Mouse (Mus musculus) neural tube, embryonic 13.5 days (tissue): ENCODE results near the gene Ocel1. TPM values are rescaled to one million over a fixed set of nuclear protein-coding genes. Genes with fewer than 3 reads are reported as not detected.

Experiments used
- ATAC-seq: fragments of 200-750 bp; cut with Nextera tagmentation; 2 replicates; pipeline ENCODE4 v1.8.0; 2017; ENCODE audit warnings: low read depth, mild to moderate bottlenecking, moderate TSS enrichment, moderate library complexity
- H3K27ac ChIP-seq: fragments of 300-500 bp; sonication (generic); replicated peaks from 2 replicates; pipeline ENCODE4 v1.5.1; 2015; ENCODE audit warnings: moderate library complexity, mild to moderate bottlenecking, inconsistent platforms
- H3K27me3 ChIP-seq: fragments of 300-500 bp; sonication (generic); 2 replicates; pipeline ENCODE4 v1.6.1; 2015; ENCODE audit warnings: mild to moderate bottlenecking, inconsistent platforms
- H3K36me3 ChIP-seq: fragments of 300-500 bp; sonication (generic); 2 replicates; pipeline ENCODE4 v1.6.1; 2015; ENCODE audit warnings: mild to moderate bottlenecking, inconsistent platforms
- H3K4me1 ChIP-seq: fragments of 300-500 bp; sonication (generic); replicated peaks from 2 replicates; pipeline ENCODE4 v1.6.1; 2015; ENCODE audit warnings: inconsistent platforms
- H3K4me2 ChIP-seq: fragments of 300-500 bp; sonication (generic); 2 replicates; pipeline ENCODE4 v1.6.1; 2015; ENCODE audit warnings: inconsistent platforms, mild to moderate bottlenecking, moderate library complexity
- H3K4me3 ChIP-seq: fragments of 300-500 bp; sonication (generic); 2 replicates; pipeline ENCODE4 v1.5.1; 2015; ENCODE audit warnings: mild to moderate bottlenecking, inconsistent platforms
- H3K9ac ChIP-seq: fragments of 300-500 bp; sonication (generic); 2 replicates; pipeline ENCODE4 v1.6.1; 2015; ENCODE audit warnings: moderate library complexity, mild to moderate bottlenecking, inconsistent platforms
- H3K9me3 ChIP-seq: fragments of 300-500 bp; sonication (generic); 2 replicates; pipeline ENCODE4 v1.6.1; 2016; ENCODE audit warnings: inconsistent platforms
- WGBS: fragments of 180-500 bp; shearing (Covaris S2); methylation state at CpG from one replicate; pipeline ENCODE4 v1.1.7; 2015; 5-methylcytosine and 5-hydroxymethylcytosine counted together
- polyA plus RNA-seq: library from polyadenylated mRNA; unstranded; fragments of >200 nt; fragmentation: Nextera tagmentation; extraction: Ambion mirVana; gene quantifications from 2 replicates; pipeline ENCODE4 v1.2.1, GENCODE M21; 2015

Ocel1 gene
- polyA plus RNA-seq, 1 experiment from 2014 or later = 6.0 TPM

- Histone ChIP-seq H3K4me1 (peaks cover 8% of the 10 kb centered on the region), H3K36me3 (peaks cover 24% of the 10 kb centered on the region), H3K9me3 (no peaks in the 10 kb centered on the region), H3K27me3 (no peaks in the 10 kb centered on the region), H3K27ac (peak within 1 kb of the TSS; percentile 64), H3K4me3 (peak within 1 kb of the TSS; percentile 83), H3K9ac (peak within 1 kb of the TSS; percentile 82), H3K4me2 (peak within 1 kb of the TSS; percentile 74)
- ATAC-seq = peak; percentile 98
- under 1% methylated on average over 34 of the region's 34 CpGs for WGBS
These were observed 25.7 kb downstream of the Ocel1 start, which contains the start of gene Babam1 for GRCm38 (mm10) chr8:71396639-71397305. Gene Babam1 (plus strand): TSS chr8:71396861.

- no peak overlapping the region for H3K27ac ChIP-seq
- H3K27me3 ChIP-seq = no peaks in the 10 kb centered on the region
- H3K36me3 ChIP-seq = peaks cover 24% of the 10 kb centered on the region
- H3K9me3 ChIP-seq = no peaks in the 10 kb centered on the region
- no peak for ATAC-seq
- peaks cover 8% of the 10 kb centered on the region for H3K4me1 ChIP-seq
- peak overlapping the region; percentile 83 for H3K4me3 ChIP-seq
- 93% methylated on average over 12 of the region's 12 CpGs for WGBS
- H3K4me2 ChIP-seq = peak overlapping the region; percentile 74
- peak overlapping the region; percentile 82 for H3K9ac ChIP-seq
These were observed 26.6 kb downstream of the Ocel1 start for GRCm38 (mm10) chr8:71397701-71398100.

- Histone ChIP-seq H3K4me1 (peaks cover 16% of the 10 kb centered on the region), H3K4me3 (no peak overlapping the region), H3K27me3 (no peaks in the 10 kb centered on the region), H3K36me3 (peaks cover 24% of the 10 kb centered on the region), H3K9ac (no peak overlapping the region), H3K27ac (no peak overlapping the region), H3K9me3 (no peaks in the 10 kb centered on the region), H3K4me2 (no peak overlapping the region)
- WGBS = 99% methylated on average over 2 of the region's 2 CpGs
- ATAC-seq = no peak
These were observed 29.7 kb downstream of the Ocel1 start for GRCm38 (mm10) chr8:71400826-71401225.

GRCm38 (mm10) chr8:71401454-71401853 is 30.4 kb downstream of the Ocel1 start:
- no peak overlapping the region for H3K4me3 ChIP-seq
- peaks cover 23% of the 10 kb centered on the region for H3K4me1 ChIP-seq
- ATAC-seq = no peak
- no peak overlapping the region for H3K9ac ChIP-seq
- no peak overlapping the region for H3K4me2 ChIP-seq
- H3K27ac ChIP-seq = no peak overlapping the region
- H3K9me3 ChIP-seq = no peaks in the 10 kb centered on the region
- H3K36me3 ChIP-seq = peaks cover 24% of the 10 kb centered on the region
- H3K27me3 ChIP-seq = no peaks in the 10 kb centered on the region

- Histone ChIP-seq H3K4me3 (no peak overlapping the region), H3K9ac (no peak overlapping the region), H3K4me2 (no peak overlapping the region), H3K27me3 (no peaks in the 10 kb centered on the region), H3K9me3 (no peaks in the 10 kb centered on the region), H3K4me1 (peaks cover 28% of the 10 kb centered on the region), H3K36me3 (peaks cover 24% of the 10 kb centered on the region), H3K27ac (no peak overlapping the region)
- 85% methylated on average over 9 of the region's 9 CpGs for WGBS
- no peak for ATAC-seq
These were observed 31.4 kb downstream of the Ocel1 start for GRCm38 (mm10) chr8:71402446-71402964.

GRCm38 (mm10) chr8:71403107-71403885 is 32.2 kb downstream of the Ocel1 start:
- no peak overlapping the region for H3K9ac ChIP-seq

GRCm38 (mm10) chr8:71404011-71404410 is 32.9 kb downstream of the Ocel1 start:
- Histone ChIP-seq H3K9me3 (no peaks in the 10 kb centered on the region), H3K36me3 (peaks cover 19% of the 10 kb centered on the region), H3K27me3 (no peaks in the 10 kb centered on the region), H3K9ac (no peak overlapping the region), H3K4me1 (peaks cover 24% of the 10 kb centered on the region), H3K27ac (no peak overlapping the region), H3K4me3 (no peak overlapping the region), H3K4me2 (no peak overlapping the region)
- no peak for ATAC-seq
- WGBS = 91% methylated on average over 8 of the region's 8 CpGs

More at GRCm38 (mm10) chr8:71403107-71403885, 32.2 kb downstream of the Ocel1 start:
- peaks cover 21% of the 10 kb centered on the region for H3K36me3 ChIP-seq
- no peak overlapping the region for H3K4me2 ChIP-seq
- H3K4me1 ChIP-seq = peaks cover 24% of the 10 kb centered on the region
- no peak for ATAC-seq
- no peak overlapping the region for H3K4me3 ChIP-seq
- H3K9me3 ChIP-seq = no peaks in the 10 kb centered on the region
- H3K27me3 ChIP-seq = no peaks in the 10 kb centered on the region
- H3K27ac ChIP-seq = no peak overlapping the region
- 85% methylated on average over 6 of the region's 6 CpGs for WGBS

GRCm38 (mm10) chr8:71404951-71405351 is 33.9 kb downstream of the Ocel1 start:
- peaks cover 10% of the 10 kb centered on the region for H3K36me3 ChIP-seq
- WGBS = 86% methylated on average over 9 of the region's 9 CpGs
- no peak overlapping the region for H3K27ac ChIP-seq
- H3K9me3 ChIP-seq = no peaks in the 10 kb centered on the region
- peaks cover 24% of the 10 kb centered on the region for H3K4me1 ChIP-seq
- no peak for ATAC-seq
- no peak overlapping the region for H3K9ac ChIP-seq
- no peaks in the 10 kb centered on the region for H3K27me3 ChIP-seq
- H3K4me2 ChIP-seq = peak overlapping the region; percentile 82; the same call in 1 of the 2 replicates
- no peak overlapping the region for H3K4me3 ChIP-seq

- Histone ChIP-seq H3K4me1 (peaks cover 24% of the 10 kb centered on the region), H3K9ac (peak within 1 kb of the TSS; percentile 60), H3K36me3 (peaks cover 8% of the 10 kb centered on the region), H3K27ac (0 out of 2 replicates have a peak within 1 kb of the TSS, but pooled peaks have one; percentile 28), H3K27me3 (no peaks in the 10 kb centered on the region), H3K4me3 (peak within 1 kb of the TSS; percentile 42), H3K4me2 (peak within 1 kb of the TSS; percentile 82), H3K9me3 (no peaks in the 10 kb centered on the region)
- ATAC-seq = peak; percentile 85
- 17% methylated on average over 33 of the region's 33 CpGs for WGBS
These were observed 34.5 kb downstream of the Ocel1 start, which contains the start of gene Ankle1 for GRCm38 (mm10) chr8:71405401-71406098. Gene Ankle1 (plus strand): TSS chr8:71406010.

GRCm38 (mm10) chr8:71406099-71407015 is 35.3 kb downstream of the Ocel1 start:
- WGBS = under 1% methylated on average over 55 of the region's 55 CpGs
- H3K27me3 ChIP-seq = no peaks in the 10 kb centered on the region
- H3K9ac ChIP-seq = peak overlapping the region; percentile 60
- H3K27ac ChIP-seq = no peak overlapping the region
- ATAC-seq = peak; percentile 72
- no peaks in the 10 kb centered on the region for H3K9me3 ChIP-seq
- peak overlapping the region; percentile 42 for H3K4me3 ChIP-seq
- H3K36me3 ChIP-seq = peaks cover 5% of the 10 kb centered on the region; the same call in 1 of the 2 replicates
- H3K4me2 ChIP-seq = peak overlapping the region; percentile 82
- H3K4me1 ChIP-seq = peaks cover 24% of the 10 kb centered on the region

- H3K9ac ChIP-seq = no peak overlapping the region
- WGBS = 94% methylated on average over 14 of the region's 14 CpGs
These were observed 36.3 kb downstream of the Ocel1 start for GRCm38 (mm10) chr8:71407441-71407840.

More at GRCm38 (mm10) chr8:71407441-71407840, 36.3 kb downstream of the Ocel1 start:
- Histone ChIP-seq H3K4me3 (no peak overlapping the region), H3K4me2 (no peak overlapping the region), H3K4me1 (peaks cover 24% of the 10 kb centered on the region), H3K9me3 (no peaks in the 10 kb centered on the region), H3K27me3 (no peaks in the 10 kb centered on the region), H3K27ac (no peak overlapping the region), H3K36me3 (peaks cover 5% of the 10 kb centered on the region; the same call in 1 of the 2 replicates)
- ATAC-seq = no peak
